Mouse (Mus musculus) kidney, adult 2 months (tissue): ENCODE measurements at regions not wholly inside any gene's neighbourhood (a gene's known extent, or its start where the extent isn't known, plus 50 kb on each side); places are given as distances from the start of the nearest gene placed in this dataset.

Source experiments
- CTCF ChIP-seq: fragments of 200-500 bp; conservative IDR thresholded peaks from 2 replicates; pipeline ENCODE4 v1.5.1; 2011; ENCODE audit warnings: low read depth, mild to moderate bottlenecking, control low read depth, low read length, moderate library complexity, mixed read lengths; ENCODE audit not compliant: insufficient read depth, insufficient read length
- POLR2A ChIP-seq: fragments of 200-500 bp; IDR thresholded peaks from one replicate; pipeline ENCODE4 v1.6.1; 2011; ENCODE audit warnings: low read depth, low read length, control low read depth

- TF ChIP-seq POLR2A, result no peak
- TF ChIP-seq CTCF, result no peak
These were observed 385.9 kb downstream of the Fat4 start for GRCm38 (mm10) chr3:39272616-39273015.
